Mouse (Mus musculus): Measurements from ENCODE around the gene Cpne9.
"Not testable (repeated sequence)": the region's sequence is repeated elsewhere in the genome, so short reads cannot be mapped to it uniquely, and the experiment has no call there.

Cpne9 gene

GRCm38 (mm10) chr6:113289346-113289745 lies 7.2 kb downstream of the Cpne9 start:
- no peak for DNase-seq (ENCODE audit: low spot score in 2 of 2)

GRCm38 (mm10) chr6:113290346-113290745 lies 8.2 kb downstream of the Cpne9 start:
- DNase-seq (ENCODE audit: low spot score in 2 of 2): no peak

GRCm38 (mm10) chr6:113292938-113293337 lies 10.8 kb downstream of the Cpne9 start:
- DNase-seq (ENCODE audit: low spot score in 2 of 2): no peak

- DNase-seq (ENCODE audit: low spot score in 2 of 2): no peak
Observed at GRCm38 (mm10) chr6:113296046-113296445, 13.9 kb downstream of the Cpne9 start.

GRCm38 (mm10) chr6:113296639-113297038 lies 14.5 kb downstream of the Cpne9 start:
- DNase-seq (ENCODE audit: low spot score in 2 of 2): no peak

- no peak for DNase-seq (ENCODE audit: low spot score in 2 of 2)
Observed at GRCm38 (mm10) chr6:113301350-113301749, 19.2 kb downstream of the Cpne9 start.

- DNase-seq (ENCODE audit: low spot score in 2 of 2): no peak
Observed at GRCm38 (mm10) chr6:113302258-113302657, 20.2 kb downstream of the Cpne9 start.

- peak; percentile 97 to 100 for DNase-seq (ENCODE audit: low spot score in 2 of 2)
Observed at GRCm38 (mm10) chr6:113306322-113306985, 24.3 kb downstream of the Cpne9 start.

- no peak for DNase-seq (ENCODE audit: low spot score in 2 of 2)
Observed at GRCm38 (mm10) chr6:113306986-113307349, 24.9 kb downstream of the Cpne9 start, which contains the start of gene Brpf1. Gene Brpf1 (plus strand): TSS chr6:113307137.

GRCm38 (mm10) chr6:113307481-113308121 lies 25.5 kb downstream of the Cpne9 start:
- peak; percentile 28 to 39 for DNase-seq (ENCODE audit: low spot score in 2 of 2)

- no peak for DNase-seq (ENCODE audit: low spot score in 2 of 2)
Observed at GRCm38 (mm10) chr6:113308141-113308540, 26.0 kb downstream of the Cpne9 start.

GRCm38 (mm10) chr6:113315972-113316371 lies 33.9 kb downstream of the Cpne9 start:
- no peak for DNase-seq (ENCODE audit: low spot score in 2 of 2)

- peak; percentile 90 to 97 for DNase-seq (ENCODE audit: low spot score in 2 of 2)
Observed at GRCm38 (mm10) chr6:113326533-113327315, 44.6 kb downstream of the Cpne9 start, which contains the start of gene Ogg1. Gene Ogg1 (plus strand): TSS chr6:113326972.

GRCm38 (mm10) chr6:113329396-113329795 lies 47.3 kb downstream of the Cpne9 start:
- no peak for DNase-seq (ENCODE audit: low spot score in 2 of 2)

- DNase-seq (ENCODE audit: low spot score in 2 of 2): no peak
Observed at GRCm38 (mm10) chr6:113330547-113330946, 48.4 kb downstream of the Cpne9 start.

GRCm38 (mm10) chr6:113331721-113332120 lies 49.6 kb downstream of the Cpne9 start:
- no peak for DNase-seq (ENCODE audit: low spot score in 2 of 2)

GRCm38 (mm10) chr6:113332734-113333133 lies 50.6 kb downstream of the Cpne9 start:
- not testable (repeated sequence) for DNase-seq (ENCODE audit: low spot score in 2 of 2)

GRCm38 (mm10) chr6:113333137-113333950 lies 51.2 kb downstream of the Cpne9 start:
- no peak for DNase-seq (ENCODE audit: low spot score in 2 of 2)

GRCm38 (mm10) chr6:113334216-113334615 lies 52.1 kb downstream of the Cpne9 start:
- no peak for DNase-seq (ENCODE audit: low spot score in 2 of 2)

- no peak for DNase-seq (ENCODE audit: low spot score in 2 of 2)
Observed at GRCm38 (mm10) chr6:113336852-113337620, 54.9 kb downstream of the Cpne9 start.

GRCm38 (mm10) chr6:113341574-113341973 lies 59.5 kb downstream of the Cpne9 start:
- DNase-seq (ENCODE audit: low spot score in 2 of 2): no peak

All from urinary bladder, adult 18-20 months (tissue).